Mouse (Mus musculus) liver, embryonic 14.5 days (tissue): ENCODE data around the gene Olfr1424.
"Not testable (repeated sequence)": the region's sequence is repeated elsewhere in the genome, so short reads cannot be mapped to it uniquely, and the experiment has no call there.

Experiments
- CTCF ChIP-seq: IDR thresholded peaks from 2 replicates; pipeline ENCODE4 v1.5.1; 2016; ENCODE audit warnings: antibody characterized with exemption, low read depth, control low read depth
- EP300 ChIP-seq: IDR thresholded peaks from 2 replicates; pipeline ENCODE4 v1.6.1; 2016; ENCODE audit warnings: antibody characterized with exemption, low read depth

DNA sequence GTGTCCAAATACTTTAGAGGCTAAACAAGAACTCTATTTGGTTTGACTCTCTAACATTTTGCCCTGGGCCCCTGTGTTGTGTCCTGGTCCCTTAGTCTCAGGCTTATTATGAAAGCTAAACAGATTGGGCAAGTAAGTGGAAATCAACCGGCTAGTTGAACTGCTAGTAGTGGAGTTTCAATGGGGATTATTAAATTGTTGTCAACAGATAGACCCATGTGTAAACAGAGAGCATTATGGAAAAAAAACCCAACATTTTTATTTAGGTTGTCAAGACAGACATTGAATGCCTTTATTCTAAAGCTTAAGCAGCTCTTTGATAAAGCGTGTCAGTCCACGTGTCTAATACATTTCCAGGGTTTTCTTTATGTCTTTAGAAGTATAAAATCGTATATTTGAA, 15.1 kb upstream of the Olfr1424 start, which contains the start of gene Olfr1425:
- not testable (repeated sequence) for TF ChIP-seq CTCF, EP300
